Mouse (Mus musculus) limb, embryonic 14.5 days (tissue): Measurements from ENCODE around the gene Taf1c. TPM values are rescaled to one million over a fixed set of nuclear protein-coding genes. Genes with fewer than 3 reads are reported as not detected.

ENCODE experiments used
- ATAC-seq: fragments of 200-750 bp; cut with Nextera tagmentation; 2 replicates; pipeline ENCODE4 v1.8.0; 2017; ENCODE audit warnings: low read depth, moderate number of reproducible peaks, moderate TSS enrichment; ENCODE audit not compliant: low FRiP score
- DNase-seq: peaks from one replicate; pipeline ENCODE4 v3.0.0-alpha.2; 2015; ENCODE audit warnings: low spot score
- H3K27ac ChIP-seq: fragments of 300-500 bp; sonication (generic); replicated peaks from 2 replicates; pipeline ENCODE4 v1.5.1; 2014; ENCODE audit warnings: low read depth, mild to moderate bottlenecking, low read length, moderate library complexity, mixed read lengths
- H3K27me3 ChIP-seq: fragments of 300-500 bp; sonication (generic); 2 replicates; pipeline ENCODE4 v1.6.1; 2014; ENCODE audit warnings: low read length, mixed read lengths; ENCODE audit not compliant: control insufficient read depth, insufficient read depth
- H3K36me3 ChIP-seq: fragments of 300-500 bp; sonication (generic); 2 replicates; pipeline ENCODE4 v1.6.1; 2014; ENCODE audit warnings: mild to moderate bottlenecking, low read length, moderate library complexity, mixed read lengths; ENCODE audit not compliant: control insufficient read depth, insufficient read depth
- H3K4me1 ChIP-seq: fragments of 300-500 bp; sonication (generic); 2 replicates; pipeline ENCODE4 v1.6.1; 2014; ENCODE audit warnings: antibody characterized with exemption, low read length, mixed read lengths; ENCODE audit not compliant: control insufficient read depth, insufficient read depth
- H3K4me2 ChIP-seq: fragments of 300-500 bp; sonication (generic); replicated peaks from 2 replicates; pipeline ENCODE4 v1.6.1; 2014; ENCODE audit warnings: low read depth, mild to moderate bottlenecking, low read length, moderate library complexity; ENCODE audit not compliant: severe bottlenecking
- H3K4me3 ChIP-seq: fragments of 300-500 bp; sonication (generic); replicated peaks from 2 replicates; pipeline ENCODE4 v1.5.1; 2014; ENCODE audit warnings: low read length
- H3K9ac ChIP-seq: fragments of 300-500 bp; sonication (generic); 2 replicates; pipeline ENCODE4 v1.6.1; 2014; ENCODE audit warnings: mild to moderate bottlenecking, low read depth, low read length, moderate library complexity; ENCODE audit not compliant: severe bottlenecking
- H3K9me3 ChIP-seq: fragments of 300-500 bp; sonication (generic); 2 replicates; pipeline ENCODE4 v1.6.1; 2016; ENCODE audit warnings: low read length; ENCODE audit not compliant: control insufficient read depth
- POLR2A ChIP-seq: fragments of 200-500 bp; IDR thresholded peaks from 2 replicates; pipeline ENCODE4 v1.8.0; 2012; ENCODE audit warnings: inconsistent platforms, mild to moderate bottlenecking, moderate library complexity, borderline replicate concordance; ENCODE audit not compliant: insufficient read depth, insufficient read length; ENCODE audit errors: extremely low read depth
- WGBS: fragments of 180-500 bp; shearing (Covaris S2); extraction: QIAGEN DNeasy Blood & Tissue Kit; methylation state at CpG from one replicate; pipeline ENCODE4 v1.1.7; 2014; 5-methylcytosine and 5-hydroxymethylcytosine counted together
- polyA plus RNA-seq, 2 experiments: library from polyadenylated mRNA; depleted of rRNA in 1 of 2; stranded (reverse) in 1 of 2; unstranded in 1 of 2; fragments of >200 nt; fragmentation: Nextera tagmentation in 1 of 2; extraction: Ambion mirVana in 1 of 2; gene quantifications; 2 replicates each; pipeline versions ENCODE4 v1.2.1 to v1.2.3; 2012 to 2014

Gene Taf1c
- polyA plus RNA-seq, 2 experiments = 11.3 to 18.4 TPM

- WGBS = 67% methylated on average over 4 of the region's 4 CpGs
- no peaks in the 10 kb centered on the region for H3K9me3 ChIP-seq
- H3K4me3 ChIP-seq = no peak overlapping the region
- H3K27me3 ChIP-seq = no peaks in the 10 kb centered on the region
- H3K9ac ChIP-seq = no peak overlapping the region
- ATAC-seq (no peak), DNase-seq (no peak)
- TF ChIP-seq POLR2A = no peak
- H3K4me1 ChIP-seq = no peaks in the 10 kb centered on the region
- H3K4me2 ChIP-seq = no peak overlapping the region
- H3K27ac ChIP-seq = no peak overlapping the region
- no peaks in the 10 kb centered on the region for H3K36me3 ChIP-seq
Observed at GRCm38 (mm10) chr8:119588321-119588720, 16.7 kb downstream of the Taf1c start.

DNA sequence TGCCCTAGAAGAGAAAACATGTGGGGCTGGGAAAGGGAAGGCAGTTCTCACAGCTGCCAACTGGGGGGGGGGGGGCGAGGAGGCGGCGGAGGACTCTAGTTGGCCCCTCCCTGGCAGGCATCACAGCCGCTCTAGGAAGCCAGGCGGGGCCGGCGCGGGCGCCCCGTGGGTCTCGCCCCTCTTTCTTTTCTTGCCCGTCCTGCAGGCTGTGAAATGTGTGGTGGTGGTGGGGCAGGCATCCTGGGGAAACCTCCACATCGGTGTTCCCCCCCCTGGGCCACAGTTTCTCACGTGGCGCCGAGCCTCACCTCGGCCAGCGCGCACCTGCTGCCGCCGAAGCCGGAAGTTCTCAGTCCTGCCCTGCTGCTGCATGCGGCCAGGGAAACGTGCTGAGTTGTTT is 19.1 kb downstream of the Taf1c start:
- WGBS = 13% methylated on average over 24 of the region's 24 CpGs
- peak; percentile 16 for DNase-seq
- ATAC-seq = no peak
- Histone ChIP-seq H3K4me2 (peak overlapping the region; percentile 53), H3K4me1 (no peaks in the 10 kb centered on the region), H3K27me3 (no peaks in the 10 kb centered on the region), H3K9me3 (no peaks in the 10 kb centered on the region), H3K27ac (no peak overlapping the region), H3K4me3 (peak overlapping the region; percentile 31), H3K9ac (peak overlapping the region; percentile 47), H3K36me3 (no peaks in the 10 kb centered on the region)
- TF ChIP-seq POLR2A = no peak

DNA sequence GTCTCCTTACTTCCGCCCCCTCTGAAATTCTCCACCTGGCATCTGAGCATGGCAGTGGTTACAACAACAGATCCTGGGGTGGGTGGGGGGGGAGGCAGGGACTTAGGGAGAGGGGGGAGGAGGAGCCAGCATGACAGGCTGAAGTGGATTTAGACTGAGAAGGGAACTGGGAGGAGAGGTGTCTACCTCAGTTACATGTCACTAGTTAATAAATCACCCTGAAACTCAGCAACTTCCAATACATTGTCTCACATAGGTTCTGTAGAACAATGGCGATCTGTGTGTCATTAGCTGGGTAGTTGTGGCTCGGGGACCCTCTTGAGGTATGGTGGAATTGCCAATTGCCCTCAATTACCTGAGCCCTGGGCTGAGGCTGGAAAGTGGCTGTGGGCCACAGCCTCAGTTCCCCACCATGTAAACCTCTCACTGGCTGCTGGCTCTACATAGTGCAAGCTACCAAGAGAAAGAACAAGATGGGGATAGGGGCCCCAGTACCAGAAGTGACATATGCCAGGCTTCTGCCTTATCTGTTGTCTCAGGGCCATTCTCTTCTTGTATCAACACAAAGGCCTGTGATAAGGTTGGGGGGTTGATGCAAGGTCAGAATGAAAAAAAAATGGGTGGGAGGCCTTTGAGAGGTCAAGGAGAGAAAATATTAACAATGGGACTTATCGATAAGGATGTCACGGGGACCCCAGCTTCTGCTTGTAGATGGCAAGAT is 24.4 kb downstream of the Taf1c start:
- Histone ChIP-seq H3K9ac (no peak overlapping the region), H3K27ac (no peak overlapping the region), H3K4me2 (no peak overlapping the region), H3K9me3 (no peaks in the 10 kb centered on the region), H3K4me1 (no peaks in the 10 kb centered on the region), H3K27me3 (0 out of 2 replicates have a peak, but pooled peaks cover 6% of the 10 kb centered on the region), H3K4me3 (no peak overlapping the region), H3K36me3 (no peaks in the 10 kb centered on the region)
- no peak for TF ChIP-seq POLR2A
- WGBS = 84% methylated on average over 5 of the region's 5 CpGs
- DNase-seq (no peak), ATAC-seq (no peak)

DNA sequence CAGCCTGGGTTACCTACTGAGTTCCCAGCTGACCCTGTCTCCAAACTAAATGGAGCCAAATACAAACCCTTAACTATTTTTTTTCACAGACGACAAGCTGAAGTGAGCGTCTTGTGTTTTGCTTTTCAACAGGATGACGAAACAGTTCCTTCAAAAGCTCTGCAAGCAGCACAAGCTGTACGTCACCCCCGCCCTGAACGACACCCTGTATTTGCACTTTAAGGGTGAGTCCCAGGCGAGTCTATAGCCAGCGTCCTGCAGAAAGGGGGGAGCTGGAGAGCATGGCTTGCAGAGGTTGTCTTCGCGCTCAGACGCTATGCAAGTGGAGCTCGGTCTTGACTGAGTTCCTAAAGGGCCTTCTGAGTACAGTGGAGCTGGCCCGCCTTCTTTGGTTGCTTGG is 25.9 kb downstream of the Taf1c start:
- 0 out of 2 replicates have a peak, but pooled peaks cover 6% of the 10 kb centered on the region for H3K27me3 ChIP-seq
- DNase-seq = no peak
- no peak for TF ChIP-seq POLR2A
- no peaks in the 10 kb centered on the region for H3K36me3 ChIP-seq
- 32% methylated on average over 13 of the region's 13 CpGs for WGBS
- H3K4me2 ChIP-seq = no peak overlapping the region
- H3K9me3 ChIP-seq = no peaks in the 10 kb centered on the region
- no peak overlapping the region for H3K27ac ChIP-seq
- no peak overlapping the region for H3K4me3 ChIP-seq
- no peak overlapping the region for H3K9ac ChIP-seq
- no peak for ATAC-seq
- peaks cover 3% of the 10 kb centered on the region; the same call in 1 of the 2 replicates for H3K4me1 ChIP-seq

- WGBS = 5% methylated on average over 16 of the region's 16 CpGs
- H3K9me3 ChIP-seq = no peaks in the 10 kb centered on the region
- H3K9ac ChIP-seq = peak overlapping the region; percentile 8; the same call in 1 of the 2 replicates
- peak overlapping the region; percentile 91 for H3K4me2 ChIP-seq
- peak overlapping the region; percentile 76 for H3K4me3 ChIP-seq
- ATAC-seq (0 out of 2 replicates have a peak, but pooled peaks have one; percentile 1), DNase-seq (no peak)
- H3K27ac ChIP-seq = no peak overlapping the region
- no peak for TF ChIP-seq POLR2A
- 0 out of 2 replicates have a peak, but pooled peaks cover 6% of the 10 kb centered on the region for H3K27me3 ChIP-seq
- H3K36me3 ChIP-seq = no peaks in the 10 kb centered on the region
- H3K4me1 ChIP-seq = peaks cover 7% of the 10 kb centered on the region; the same call in 1 of the 2 replicates
Observed at GRCm38 (mm10) chr8:119575366-119575726, 29.7 kb downstream of the Taf1c start.
